Mouse (Mus musculus): Measurements from ENCODE around the gene Gm16867. TPM values are rescaled to one million over a fixed set of nuclear protein-coding genes. Genes with fewer than 3 reads are reported as not detected.
"Not testable (repeated sequence)": the region's sequence is repeated elsewhere in the genome, so short reads cannot be mapped to it uniquely, and the experiment has no call there.

Gene Gm16867
- polyA plus RNA-seq, 1 experiment from 2014 or later, result not detected

- ATAC-seq (ENCODE audit: insufficient read depth, low FRiP score, low read depth); H3K4me1 ChIP-seq; H3K4me2 ChIP-seq; H3K9ac ChIP-seq; H3K9me3 ChIP-seq; H3K4me3 ChIP-seq (replicated peaks); H3K27ac ChIP-seq; H3K27me3 ChIP-seq (replicated peaks); H3K36me3 ChIP-seq: not testable (repeated sequence)
Measured at GRCm38 (mm10) chr14:69496259-69496658, 6.9 kb downstream of the Gm16867 start.

- H3K4me2 ChIP-seq; H3K36me3 ChIP-seq; H3K4me1 ChIP-seq; H3K9ac ChIP-seq; H3K27me3 ChIP-seq (replicated peaks); H3K27ac ChIP-seq; ATAC-seq (ENCODE audit: insufficient read depth, low FRiP score, low read depth); H3K4me3 ChIP-seq (replicated peaks); H3K9me3 ChIP-seq: not testable (repeated sequence)
- no CpG with 5 or more reads among the region's 2 CpGs for WGBS
Measured at GRCm38 (mm10) chr14:69494946-69495345, 8.2 kb downstream of the Gm16867 start.

DNA sequence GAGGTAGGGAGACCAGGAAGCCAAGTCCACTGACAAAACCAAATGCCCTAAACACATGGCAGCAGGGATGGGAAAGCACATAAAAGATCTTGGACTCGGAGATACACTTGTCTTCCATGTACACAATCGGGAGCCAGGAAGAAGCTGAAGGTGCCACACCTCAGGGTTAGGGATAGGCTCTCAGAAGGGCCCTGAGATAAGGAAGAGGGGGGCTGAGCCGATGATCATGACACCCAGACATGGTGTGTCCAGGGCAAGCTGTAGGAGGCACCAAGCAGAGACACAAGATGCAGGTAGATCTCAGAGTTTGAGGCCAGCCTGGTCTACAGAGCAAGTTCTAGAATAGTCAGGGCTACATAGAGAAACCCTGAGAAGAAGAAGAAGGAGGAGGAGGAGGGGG lies 8.6 kb downstream of the Gm16867 start:
- H3K9me3 ChIP-seq; H3K4me2 ChIP-seq; H3K9ac ChIP-seq; H3K4me3 ChIP-seq (replicated peaks); H3K4me1 ChIP-seq; H3K27ac ChIP-seq; H3K27me3 ChIP-seq (replicated peaks); H3K36me3 ChIP-seq: not testable (repeated sequence)
- peak; percentile 79 for ATAC-seq (ENCODE audit: insufficient read depth, low FRiP score, low read depth)
- WGBS, result no CpG with 5 or more reads among the region's 3 CpGs

GRCm38 (mm10) chr14:69488001-69488400 lies 15.2 kb downstream of the Gm16867 start:
- H3K27me3 ChIP-seq (replicated peaks); H3K36me3 ChIP-seq; H3K27ac ChIP-seq; H3K4me2 ChIP-seq; H3K9ac ChIP-seq; H3K4me3 ChIP-seq (replicated peaks); H3K4me1 ChIP-seq; ATAC-seq (ENCODE audit: insufficient read depth, low FRiP score, low read depth); H3K9me3 ChIP-seq: not testable (repeated sequence)
- WGBS, result no CpG with 5 or more reads among the region's 10 CpGs

GRCm38 (mm10) chr14:69485466-69486135 lies 17.6 kb downstream of the Gm16867 start:
- H3K4me2 ChIP-seq; H3K9ac ChIP-seq; H3K4me3 ChIP-seq (replicated peaks); ATAC-seq (ENCODE audit: insufficient read depth, low FRiP score, low read depth); H3K4me1 ChIP-seq; H3K27me3 ChIP-seq (replicated peaks); H3K9me3 ChIP-seq; H3K27ac ChIP-seq; H3K36me3 ChIP-seq: not testable (repeated sequence)
- WGBS, result no CpG with 5 or more reads among the region's 18 CpGs

DNA sequence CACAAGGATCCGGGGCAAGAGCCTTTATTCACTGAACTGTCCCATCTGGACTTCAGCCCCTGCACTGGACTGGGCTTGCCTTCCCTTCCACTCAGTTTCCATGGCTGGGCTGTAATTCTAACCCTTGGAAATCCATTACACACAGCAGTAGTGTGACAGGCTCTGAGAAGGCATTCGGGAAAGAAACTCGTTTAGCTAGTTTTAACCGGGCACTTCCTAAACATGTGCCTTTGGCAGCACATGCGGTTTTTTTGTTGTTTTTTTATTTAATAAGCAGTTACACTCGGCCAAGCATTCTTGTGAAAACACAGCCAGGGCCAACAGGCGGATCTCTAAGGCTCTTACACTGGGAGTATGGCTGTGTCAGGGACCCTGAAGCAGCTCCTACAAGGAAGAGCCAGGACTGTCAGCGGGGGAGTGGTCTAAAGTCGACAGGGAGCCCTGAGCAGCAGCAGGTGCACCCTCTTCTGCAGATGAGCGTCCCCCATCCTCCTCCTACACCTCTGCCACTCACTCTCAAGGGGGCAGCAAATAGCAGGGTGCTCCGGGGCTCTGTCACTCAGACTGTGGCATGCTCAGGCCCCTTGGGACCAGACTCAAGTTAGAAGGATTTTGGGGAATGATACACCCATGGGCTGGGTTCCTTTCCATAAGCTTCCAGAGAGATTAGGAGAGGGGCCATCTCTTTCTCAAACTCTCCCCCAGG lies 29.1 kb downstream of the Gm16867 start:
- ATAC-seq (ENCODE audit: insufficient read depth, low FRiP score, low read depth), result peak; percentile 22; the same call in 1 of the 2 replicates

GRCm38 (mm10) chr14:69473322-69473721 lies 29.8 kb downstream of the Gm16867 start:
- no CpG with 5 or more reads among the region's 2 CpGs for WGBS
- H3K9me3 ChIP-seq; H3K36me3 ChIP-seq; H3K4me1 ChIP-seq; H3K27me3 ChIP-seq (replicated peaks); H3K4me3 ChIP-seq (replicated peaks); H3K9ac ChIP-seq; ATAC-seq (ENCODE audit: insufficient read depth, low FRiP score, low read depth); H3K27ac ChIP-seq; H3K4me2 ChIP-seq: not testable (repeated sequence)

More for the DNA sequence above, 29.1 kb downstream of the Gm16867 start:
- H3K27me3 ChIP-seq (replicated peaks); H3K27ac ChIP-seq; H3K4me3 ChIP-seq (replicated peaks); H3K36me3 ChIP-seq; H3K4me2 ChIP-seq; H3K9ac ChIP-seq; H3K4me1 ChIP-seq; H3K9me3 ChIP-seq: not testable (repeated sequence)
- WGBS, result no CpG with 5 or more reads among the region's 11 CpGs

DNA sequence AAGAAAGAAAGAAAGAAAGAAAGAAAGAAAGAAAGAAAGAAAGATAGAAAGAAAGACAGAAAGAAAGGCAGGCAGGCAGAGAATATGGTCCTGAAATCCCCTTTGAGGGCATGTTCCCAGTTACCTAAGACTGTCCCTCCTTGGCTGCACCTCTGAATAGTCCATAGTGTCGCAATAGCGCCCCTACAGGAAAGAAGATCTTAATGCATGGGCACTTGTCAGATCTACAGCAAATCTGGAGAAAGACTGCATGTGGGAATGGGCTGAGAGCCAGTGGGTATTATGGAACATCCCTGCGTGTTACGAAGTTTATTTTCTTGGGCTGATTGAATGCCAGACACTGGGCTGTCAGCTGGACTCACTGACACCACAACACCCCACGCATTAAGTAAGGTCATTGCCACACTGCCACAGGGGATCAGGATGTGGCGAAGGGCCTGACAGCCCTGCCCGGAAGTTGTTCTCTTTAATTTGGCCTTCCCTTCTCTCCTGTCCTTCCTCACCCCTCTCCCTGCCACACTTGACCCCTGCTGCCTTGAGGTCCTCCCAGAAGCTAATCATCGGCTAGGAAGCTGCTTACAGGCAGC lies 32.9 kb downstream of the Gm16867 start:
- ATAC-seq (ENCODE audit: insufficient read depth, low FRiP score, low read depth); H3K4me1 ChIP-seq; H3K36me3 ChIP-seq; H3K9ac ChIP-seq; H3K27me3 ChIP-seq (replicated peaks); H3K4me2 ChIP-seq; H3K4me3 ChIP-seq (replicated peaks); H3K9me3 ChIP-seq; H3K27ac ChIP-seq: not testable (repeated sequence)
- WGBS, result no CpG with 5 or more reads among the region's 8 CpGs

DNA sequence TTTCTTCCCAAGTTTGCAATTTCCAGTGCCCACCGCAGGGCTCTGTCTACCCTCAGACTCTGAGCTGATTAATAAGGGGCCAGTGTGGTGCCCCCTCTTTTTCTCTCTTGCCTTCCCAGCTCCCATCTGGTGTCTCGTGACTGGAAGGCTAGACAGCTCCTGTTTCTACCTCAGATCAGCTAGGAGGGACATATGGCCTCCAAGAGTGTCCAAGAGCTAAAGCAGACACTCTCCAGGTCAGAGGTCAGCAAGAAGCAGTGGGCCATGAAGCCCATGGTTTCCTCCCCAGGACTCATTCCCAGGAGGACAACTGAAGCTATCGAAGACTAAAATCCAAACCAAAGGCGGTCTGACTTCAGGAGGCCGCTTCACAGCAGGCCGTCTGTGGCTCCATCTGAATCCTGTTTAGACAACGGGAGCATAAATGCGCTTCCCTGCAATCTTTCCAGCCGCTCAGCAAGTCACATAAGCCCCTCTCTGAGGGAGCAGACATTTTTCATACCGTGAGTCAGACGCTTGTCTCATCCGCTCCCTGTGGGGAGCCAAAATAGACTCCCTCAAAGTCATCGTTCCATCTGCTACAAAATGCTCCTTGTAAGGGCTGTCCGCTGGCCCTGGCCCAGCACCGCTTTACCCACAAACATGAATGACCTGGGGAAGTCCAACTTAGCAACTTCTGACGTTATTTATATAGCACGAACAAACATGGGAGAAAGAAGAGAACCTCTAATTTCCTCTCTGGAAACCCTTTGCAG lies 35.4 kb downstream of the Gm16867 start:
- H3K4me3 ChIP-seq (replicated peaks); ATAC-seq (ENCODE audit: insufficient read depth, low FRiP score, low read depth); H3K4me2 ChIP-seq; H3K9ac ChIP-seq; H3K27me3 ChIP-seq (replicated peaks); H3K4me1 ChIP-seq; H3K9me3 ChIP-seq; H3K36me3 ChIP-seq; H3K27ac ChIP-seq: not testable (repeated sequence)
- WGBS, result no CpG with 5 or more reads among the region's 17 CpGs

DNA sequence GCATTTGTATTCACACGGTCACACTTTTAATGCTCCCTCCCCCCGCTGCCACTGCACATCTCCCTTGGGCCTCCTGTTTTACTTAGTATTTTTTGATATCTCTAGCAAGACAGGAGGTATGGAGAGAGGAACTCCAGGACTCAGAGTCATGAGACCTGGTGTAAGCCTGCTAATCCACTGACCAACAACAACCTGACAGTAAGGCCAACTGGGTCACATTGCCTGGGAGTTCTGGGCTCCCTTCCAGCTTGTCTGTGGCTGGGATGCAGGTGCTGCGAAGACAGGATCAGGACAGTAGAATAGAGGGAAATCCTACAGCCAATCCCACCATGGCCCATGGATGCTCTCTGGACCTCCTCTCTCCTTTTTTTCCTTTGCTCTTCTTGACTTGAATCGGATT lies 38.7 kb downstream of the Gm16867 start:
- ATAC-seq (ENCODE audit: insufficient read depth, low FRiP score, low read depth); H3K27me3 ChIP-seq (replicated peaks); H3K9me3 ChIP-seq; H3K27ac ChIP-seq; H3K4me3 ChIP-seq (replicated peaks); H3K4me2 ChIP-seq; H3K4me1 ChIP-seq; H3K9ac ChIP-seq; H3K36me3 ChIP-seq: not testable (repeated sequence)
- no CpG with 5 or more reads among the region's 4 CpGs for WGBS

DNA sequence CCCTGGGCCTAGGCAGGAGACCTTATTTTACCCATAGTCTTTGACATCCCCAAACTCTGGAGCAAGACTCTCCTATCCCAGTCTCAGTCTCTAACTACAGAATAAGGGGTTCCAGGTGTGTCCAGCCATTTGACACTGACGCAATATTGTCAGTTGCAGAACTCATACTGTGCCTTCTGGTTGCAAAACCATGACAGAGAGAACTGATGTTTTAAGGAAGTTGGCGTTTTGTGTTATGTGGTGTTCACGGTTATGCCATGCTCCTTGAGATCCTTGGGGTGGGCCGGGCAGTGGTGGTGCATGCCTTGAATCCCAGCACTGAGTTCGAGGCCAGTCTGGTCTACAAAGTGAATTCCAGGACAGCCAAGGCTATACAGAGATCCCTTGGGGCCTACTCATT lies 45.5 kb downstream of the Gm16867 start:
- not testable (repeated sequence) for H3K4me3 ChIP-seq (replicated peaks); ATAC-seq (ENCODE audit: insufficient read depth, low FRiP score, low read depth); H3K9me3 ChIP-seq; H3K4me1 ChIP-seq; H3K36me3 ChIP-seq; H3K9ac ChIP-seq; H3K4me2 ChIP-seq; H3K27me3 ChIP-seq (replicated peaks); H3K27ac ChIP-seq
- WGBS, result no CpG with 5 or more reads among the region's 5 CpGs

DNA sequence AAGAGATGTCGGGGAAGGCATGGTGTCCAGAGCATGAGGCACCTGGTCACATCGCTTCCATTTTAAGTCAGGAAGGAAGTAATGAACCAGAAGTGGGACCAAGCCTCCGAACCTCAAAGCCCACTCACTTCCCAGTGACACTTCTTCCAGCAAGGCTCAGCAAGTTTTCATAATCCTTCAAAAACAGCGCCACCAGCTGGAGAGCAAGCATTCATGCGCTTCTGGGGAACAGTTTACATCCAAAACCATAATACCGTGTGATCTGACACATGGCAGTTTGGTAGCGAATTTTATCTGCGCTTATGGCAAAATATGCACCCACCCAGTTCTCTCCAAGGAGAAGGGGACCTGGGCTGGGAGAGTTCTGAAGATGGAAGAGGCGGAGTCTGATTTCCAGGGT lies 48.5 kb downstream of the Gm16867 start:
- H3K27ac ChIP-seq; H3K9me3 ChIP-seq; H3K27me3 ChIP-seq (replicated peaks); H3K9ac ChIP-seq; H3K4me2 ChIP-seq; H3K4me1 ChIP-seq; H3K36me3 ChIP-seq; H3K4me3 ChIP-seq (replicated peaks); ATAC-seq (ENCODE audit: insufficient read depth, low FRiP score, low read depth): not testable (repeated sequence)
- no CpG with 5 or more reads among the region's 9 CpGs for WGBS

All from stomach, embryonic 15.5 days (tissue).